In the genomic region with DNA sequence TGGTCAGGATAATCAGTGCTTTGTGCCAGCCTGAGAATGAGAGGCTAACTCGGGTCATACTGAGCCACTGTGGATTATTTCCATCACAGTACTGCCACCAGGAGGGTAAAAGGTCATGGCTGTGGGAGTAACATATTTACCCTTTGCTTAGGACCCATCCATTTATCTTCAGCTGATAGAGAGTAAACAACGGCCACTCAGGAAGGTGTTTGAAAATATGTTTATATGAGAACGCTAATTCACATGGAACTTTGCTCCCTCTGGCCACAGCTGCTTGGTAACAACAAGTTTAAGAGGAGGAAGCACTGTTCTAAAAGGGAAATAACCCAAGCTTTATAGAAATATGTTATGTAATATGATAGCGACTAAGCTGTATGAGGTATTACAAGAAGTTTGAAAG, we compare ENCODE assay signal across 24 mouse cellular contexts.
DNase-seq lines count a peak whose midpoint lies in the region; ATAC-seq lines count a peak whose summit lies in the region.
"Had no signal": no experiment of that assay in that cellular context is flagged by ENCODE, and none has a peak within 500 bp of the region (broad histone marks: within the 10 kb centered on the region; RNA-seq: fewer than 3 reads in every experiment).

No protein-coding gene starts in this region.

- H3K9me3 ChIP-seq in liver, embryonic 16.5 days (replicated peaks; ENCODE audit: control insufficient read depth, low read length) = no peaks in the 10 kb centered on the region
- no peaks in the 10 kb centered on the region for H3K9me3 ChIP-seq in liver, embryonic 12.5 days (replicated peaks)
- H3K9me3 ChIP-seq in lung, embryonic 16.5 days (ENCODE audit: control insufficient read depth, low read length) = no peaks in the 10 kb centered on the region
- H3K9me3 ChIP-seq: forebrain, embryonic 12.5 days; G1E; limb, embryonic 12.5 days had no signal

- H3K27ac ChIP-seq in liver, embryonic 16.5 days (ENCODE audit: low read length) = no peak overlapping the region
- no peak overlapping the region for H3K27ac ChIP-seq in liver, embryonic 12.5 days
- no peak overlapping the region for H3K27ac ChIP-seq in lung, embryonic 16.5 days (ENCODE audit: low read length)
- H3K27ac ChIP-seq: forebrain, embryonic 12.5 days; limb, embryonic 12.5 days had no signal

- H3K4me3 ChIP-seq in liver, embryonic 16.5 days (ENCODE audit: low read depth, low read length) = no peak overlapping the region
- no peak overlapping the region for H3K4me3 ChIP-seq in liver, embryonic 12.5 days
- H3K4me3 ChIP-seq in lung, embryonic 16.5 days (ENCODE audit: low read length) = no peak overlapping the region
- H3K4me3 ChIP-seq: erythroblast, embryonic 14.5 days; forebrain, embryonic 12.5 days; limb, embryonic 12.5 days had no signal

- H3K27me3 ChIP-seq in liver, embryonic 16.5 days (ENCODE audit: control insufficient read depth, insufficient read depth, low read depth, low read length) = no peaks in the 10 kb centered on the region
- H3K27me3 ChIP-seq in liver, embryonic 12.5 days (replicated peaks) = no peaks in the 10 kb centered on the region
- no peaks in the 10 kb centered on the region for H3K27me3 ChIP-seq in lung, embryonic 16.5 days (ENCODE audit: control insufficient read depth, insufficient read depth, low read depth, low read length)
- H3K27me3 ChIP-seq: forebrain, embryonic 12.5 days; limb, embryonic 12.5 days had no signal

- H3K4me2 ChIP-seq in liver, embryonic 16.5 days (ENCODE audit: low read depth, low read length) = no peak overlapping the region
- H3K4me2 ChIP-seq in liver, embryonic 12.5 days = no peak overlapping the region
- no peak overlapping the region for H3K4me2 ChIP-seq in lung, embryonic 16.5 days (ENCODE audit: low read depth, low read length)
- H3K4me2 ChIP-seq: forebrain, embryonic 12.5 days; limb, embryonic 12.5 days; midbrain, embryonic 11.5 days had no signal

- H3K36me3 ChIP-seq in liver, embryonic 16.5 days (ENCODE audit: control insufficient read depth, insufficient read depth) = no peaks in the 10 kb centered on the region
- peaks cover 11% of the 10 kb centered on the region for H3K36me3 ChIP-seq in liver, embryonic 12.5 days
- no peaks in the 10 kb centered on the region; the same call in 1 of the 2 replicates for H3K36me3 ChIP-seq in lung, embryonic 16.5 days (ENCODE audit: control insufficient read depth, insufficient read depth, low read length)

- no peak overlapping the region for H3K9ac ChIP-seq in liver, embryonic 16.5 days (ENCODE audit: low read depth, low read length)
- no peak overlapping the region for H3K9ac ChIP-seq in liver, embryonic 12.5 days
- no peak overlapping the region for H3K9ac ChIP-seq in lung, embryonic 16.5 days (ENCODE audit: low read length)
- H3K9ac ChIP-seq: forebrain, embryonic 12.5 days; forebrain, postnatal 0 days; limb, embryonic 12.5 days; liver, postnatal 0 days had no signal

- WGBS in liver, embryonic 16.5 days (ENCODE audit: insufficient replicate concordance) = 54% methylated on average over 4 of the region's 4 CpGs
- 70% methylated on average over 4 of the region's 4 CpGs for WGBS in liver, embryonic 12.5 days (ENCODE audit: insufficient replicate concordance)
- WGBS in lung, embryonic 16.5 days = 19% methylated on average over 4 of the region's 4 CpGs

- peak; percentile 69 for DNase-seq in lung, postnatal 36 days
- DNase-seq in gastrocnemius, postnatal 4 days (ENCODE audit: low spot score in 2 of 2) = no peak
- DNase-seq: adrenal gland, postnatal 10 days; cerebellum, adult 11-12 months; cerebellum, postnatal 10 days; forebrain, postnatal 0 days; heart, postnatal 14 days; kidney, adult 9 months; kidney, postnatal 10 days; layer of hippocampus, adult 9-11 months; liver, postnatal 0 days; thymus, postnatal 25 days had no signal

- H3K4me1 ChIP-seq in liver, embryonic 16.5 days (ENCODE audit: control insufficient read depth, low read depth, low read length) = no peaks in the 10 kb centered on the region
- H3K4me1 ChIP-seq in liver, embryonic 12.5 days = peaks cover 4% of the 10 kb centered on the region; the same call in 1 of the 2 replicates
- H3K4me1 ChIP-seq in lung, embryonic 16.5 days (replicated peaks; ENCODE audit: control insufficient read depth, insufficient read depth, low read length) = no peaks in the 10 kb centered on the region; the same call in 1 of the 2 replicates
- H3K4me1 ChIP-seq: forebrain, embryonic 12.5 days; limb, embryonic 12.5 days had no signal

- peak; percentile 48; the same call in 1 of the 2 replicates for ATAC-seq in liver, embryonic 16.5 days (ENCODE audit: low read depth)
- no peak for ATAC-seq in liver, embryonic 12.5 days
- peak; percentile 77 for ATAC-seq in lung, embryonic 16.5 days (ENCODE audit: low read depth)
- ATAC-seq in activated CD4-positive, CD25-positive, alpha-beta regulatory T cell, adult 4 months = no peak
- ATAC-seq in erythroid progenitor cell, adult 5-6 weeks (replicated peaks; ENCODE audit: low FRiP score, poor library complexity, severe bottlenecking) = no peak
- ATAC-seq: forebrain, postnatal 0 days; hindbrain, embryonic 16.5 days; liver, postnatal 0 days; midbrain, embryonic 16.5 days had no signal

Comparison
In these comparisons a context has a peak if more than half of its experiments do, and no peak if none do; other contexts are left out.
1. ATAC-seq: peak in liver, embryonic 16.5 days (single experiment) and lung, embryonic 16.5 days (single experiment); none in liver, embryonic 12.5 days (single experiment), activated CD4-positive, CD25-positive, alpha-beta regulatory T cell, adult 4 months (single experiment) and erythroid progenitor cell, adult 5-6 weeks (single experiment).